In genomic region chr19:26755991-26756390, GRCm38 (mm10) we compare ENCODE assay signal across 23 mouse cellular contexts.
DNase-seq lines count a peak whose midpoint lies in the region; ATAC-seq lines count a peak whose summit lies in the region.
"Had no signal": no experiment of that assay in that cellular context is flagged by ENCODE, and none has a peak within 500 bp of the region (broad histone marks: within the 10 kb centered on the region; RNA-seq: fewer than 3 reads in every experiment).

No protein-coding gene starts in this region.

- H3K36me3 ChIP-seq in kidney, embryonic 14.5 days (ENCODE audit: control insufficient read depth, insufficient read depth, low read length), result no peaks in the 10 kb centered on the region
- no peaks in the 10 kb centered on the region for H3K36me3 ChIP-seq in liver, embryonic 15.5 days (replicated peaks)
- no peaks in the 10 kb centered on the region for H3K36me3 ChIP-seq in liver, embryonic 12.5 days
- H3K36me3 ChIP-seq: hindbrain, embryonic 12.5 days had no signal

- H3K4me2 ChIP-seq in kidney, embryonic 14.5 days (replicated peaks; ENCODE audit: low read depth, low read length), result no peak overlapping the region
- H3K4me2 ChIP-seq in liver, embryonic 15.5 days, result no peak overlapping the region
- no peak overlapping the region for H3K4me2 ChIP-seq in liver, embryonic 12.5 days
- H3K4me2 ChIP-seq: embryonic facial prominence, embryonic 12.5 days; forebrain, embryonic 13.5 days; hindbrain, embryonic 12.5 days; limb, embryonic 12.5 days; lung, embryonic 14.5 days; midbrain, embryonic 12.5 days; neural tube, embryonic 15.5 days had no signal

- H3K27me3 ChIP-seq in kidney, embryonic 14.5 days (ENCODE audit: control insufficient read depth, insufficient read depth, low read length), result no peaks in the 10 kb centered on the region
- no peaks in the 10 kb centered on the region for H3K27me3 ChIP-seq in liver, embryonic 15.5 days
- H3K27me3 ChIP-seq in liver, embryonic 12.5 days (replicated peaks), result no peaks in the 10 kb centered on the region
- H3K27me3 ChIP-seq: embryonic facial prominence, embryonic 12.5 days; forebrain, embryonic 13.5 days; limb, embryonic 12.5 days; midbrain, embryonic 12.5 days; neural tube, embryonic 15.5 days had no signal

- H3K27ac ChIP-seq in kidney, embryonic 14.5 days (ENCODE audit: low read depth, low read length), result no peak overlapping the region
- H3K27ac ChIP-seq in liver, embryonic 15.5 days (replicated peaks), result no peak overlapping the region
- no peak overlapping the region for H3K27ac ChIP-seq in liver, embryonic 12.5 days
- H3K27ac ChIP-seq: embryonic facial prominence, embryonic 12.5 days; forebrain, embryonic 13.5 days; gastrocnemius, adult 2 months; hindbrain, embryonic 12.5 days; limb, embryonic 12.5 days; midbrain, embryonic 12.5 days; neural tube, embryonic 15.5 days had no signal

- H3K9ac ChIP-seq in kidney, embryonic 14.5 days (ENCODE audit: low read depth, low read length), result no peak overlapping the region
- H3K9ac ChIP-seq in liver, embryonic 15.5 days, result no peak overlapping the region
- no peak overlapping the region for H3K9ac ChIP-seq in liver, embryonic 12.5 days
- H3K9ac ChIP-seq: embryonic facial prominence, embryonic 12.5 days; forebrain, embryonic 13.5 days; hindbrain, embryonic 12.5 days; limb, embryonic 12.5 days; lung, embryonic 14.5 days; midbrain, embryonic 12.5 days; neural tube, embryonic 15.5 days had no signal

- WGBS in kidney, embryonic 14.5 days, result 89% methylated on average over 6 of the region's 6 CpGs
- 70% methylated on average over 6 of the region's 6 CpGs for WGBS in liver, embryonic 15.5 days (ENCODE audit: insufficient replicate concordance)
- WGBS in liver, embryonic 12.5 days (ENCODE audit: insufficient replicate concordance), result 70% methylated on average over 6 of the region's 6 CpGs

- H3K4me3 ChIP-seq in kidney, embryonic 14.5 days (ENCODE audit: low read length), result no peak overlapping the region
- H3K4me3 ChIP-seq in liver, embryonic 15.5 days (replicated peaks), result no peak overlapping the region
- no peak overlapping the region for H3K4me3 ChIP-seq in liver, embryonic 12.5 days
- H3K4me3 ChIP-seq: embryonic facial prominence, embryonic 12.5 days; forebrain, embryonic 13.5 days; gastrocnemius, adult 2 months; hindbrain, embryonic 12.5 days; limb, embryonic 12.5 days; midbrain, embryonic 12.5 days; neural tube, embryonic 15.5 days had no signal

- peaks cover 17% of the 10 kb centered on the region for H3K4me1 ChIP-seq in kidney, embryonic 14.5 days (ENCODE audit: control insufficient read depth, insufficient read depth, low read length)
- peaks cover 2% of the 10 kb centered on the region for H3K4me1 ChIP-seq in liver, embryonic 15.5 days (replicated peaks)
- no peaks in the 10 kb centered on the region for H3K4me1 ChIP-seq in liver, embryonic 12.5 days
- H3K4me1 ChIP-seq: embryonic facial prominence, embryonic 12.5 days had no signal

- no peak for ATAC-seq in kidney, embryonic 14.5 days (ENCODE audit: low FRiP score, low TSS enrichment)
- peak; percentile 52; the same call in 1 of the 2 replicates for ATAC-seq in liver, embryonic 15.5 days (ENCODE audit: insufficient read depth)
- ATAC-seq in liver, embryonic 12.5 days, result no peak
- ATAC-seq: CD4-positive, CD25-positive, alpha-beta regulatory T cell, adult 4 months; forebrain, embryonic 13.5 days; intestine, postnatal 0 days had no signal

- DNase-seq in kidney, adult 11 months, result peak; percentile 65
- DNase-seq in kidney, postnatal 14 days, result peak; percentile 49
- peak; percentile 10 to 47 for DNase-seq in lung, postnatal 4 days
- no peak for DNase-seq in right cerebral cortex, postnatal 10 days (ENCODE audit: low spot score in 2 of 2)
- DNase-seq: adrenal gland, postnatal 14 days; cerebellum, adult 2 months; cerebellum, postnatal 25 days; gastrocnemius, adult 2 months; lung, embryonic 14.5 days; right cerebral cortex, adult 18-20 months; thymus, adult 18-20 months; thymus, postnatal 4 days had no signal

- H3K9me3 ChIP-seq in kidney, embryonic 14.5 days (ENCODE audit: control insufficient read depth, low read length), result no peaks in the 10 kb centered on the region
- no peaks in the 10 kb centered on the region for H3K9me3 ChIP-seq in liver, embryonic 15.5 days (replicated peaks)
- H3K9me3 ChIP-seq in liver, embryonic 12.5 days (replicated peaks), result no peaks in the 10 kb centered on the region
- H3K9me3 ChIP-seq: embryonic facial prominence, embryonic 12.5 days; forebrain, embryonic 13.5 days; hindbrain, embryonic 12.5 days; limb, embryonic 12.5 days; midbrain, embryonic 12.5 days; neural tube, embryonic 15.5 days had no signal

Comparison
In these comparisons a context has a peak if more than half of its experiments do, and no peak if none do; other contexts are left out.
1. DNase-seq: peak in kidney, adult 11 months (single experiment), kidney, postnatal 14 days (single experiment) and lung, postnatal 4 days (2 of 2); none in right cerebral cortex, postnatal 10 days (0 of 2).